Mouse (Mus musculus): ENCODE results near the gene Cops2.

DNA sequence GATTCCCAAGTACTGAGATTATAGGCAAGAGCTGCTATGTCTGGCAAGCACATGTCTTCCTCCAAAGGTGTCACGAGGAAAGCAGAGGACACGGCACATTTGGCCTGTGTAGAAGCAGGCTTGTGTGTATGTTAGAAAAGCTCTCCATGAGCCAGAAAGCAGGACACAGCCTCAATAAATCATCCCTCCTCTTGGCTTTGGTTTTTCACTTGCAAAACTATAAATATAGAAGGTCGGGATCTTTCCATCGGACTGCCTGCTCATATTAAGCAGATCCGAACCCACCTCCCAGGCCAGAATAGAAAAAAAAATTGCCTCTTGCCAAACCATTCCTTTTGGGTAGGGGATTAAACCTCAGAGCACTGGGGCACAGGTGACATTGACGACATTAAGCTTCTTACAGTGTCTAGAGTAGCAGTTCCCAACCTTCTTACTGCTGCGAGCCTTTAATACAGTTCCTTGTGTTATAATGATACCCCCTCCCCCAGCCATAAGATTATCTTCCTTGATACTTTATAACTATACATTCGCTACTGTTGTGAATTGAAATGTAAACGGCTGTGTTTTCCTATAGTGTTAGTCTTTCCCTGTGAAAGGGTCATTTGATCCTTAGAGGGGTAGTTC is 44.9 kb downstream of the Cops2 start:
- TF ChIP-seq POLR2A (IDR thresholded peaks at IDR 0.05; ENCODE audit: extremely low read depth, insufficient read depth, low read length) (no peak), CTCF (IDR thresholded peaks at IDR 0.05; ENCODE audit: low read depth, low read length) (no peak)
